Mouse (Mus musculus): Measurements from ENCODE around the gene Chst11.

The Chst11 gene

GRCm38 (mm10) chr10:83217256-83217655 is 232.0 kb downstream of the Chst11 start:
- DNase-seq (ENCODE audit: low spot score) = peak; percentile 18

GRCm38 (mm10) chr10:83218778-83219177 is 233.5 kb downstream of the Chst11 start:
- no peak for DNase-seq (ENCODE audit: low spot score)

- peak; percentile 43 for DNase-seq (ENCODE audit: low spot score)
These were observed 234.4 kb downstream of the Chst11 start for GRCm38 (mm10) chr10:83219729-83220128.

- DNase-seq (ENCODE audit: low spot score) = no peak
These were observed 234.9 kb downstream of the Chst11 start for GRCm38 (mm10) chr10:83220217-83220616.

GRCm38 (mm10) chr10:83220847-83221246 is 235.5 kb downstream of the Chst11 start:
- DNase-seq (ENCODE audit: low spot score) = no peak

GRCm38 (mm10) chr10:83224999-83225398 is 239.7 kb downstream of the Chst11 start:
- DNase-seq (ENCODE audit: low spot score) = no peak

GRCm38 (mm10) chr10:83228626-83229025 is 243.3 kb downstream of the Chst11 start:
- no peak for DNase-seq (ENCODE audit: low spot score)

GRCm38 (mm10) chr10:83233967-83234366 is 248.7 kb downstream of the Chst11 start:
- no peak for DNase-seq (ENCODE audit: low spot score)

GRCm38 (mm10) chr10:83234391-83234790 is 249.1 kb downstream of the Chst11 start:
- DNase-seq (ENCODE audit: low spot score) = no peak

GRCm38 (mm10) chr10:83242106-83242686 is 256.9 kb downstream of the Chst11 start:
- no peak for DNase-seq (ENCODE audit: low spot score)

GRCm38 (mm10) chr10:83244131-83244530 is 258.8 kb downstream of the Chst11 start:
- DNase-seq (ENCODE audit: low spot score) = no peak

All from ovary, postnatal 36 days (tissue).